18 mouse cellular contexts compared by ENCODE assay signal in the genomic region with DNA sequence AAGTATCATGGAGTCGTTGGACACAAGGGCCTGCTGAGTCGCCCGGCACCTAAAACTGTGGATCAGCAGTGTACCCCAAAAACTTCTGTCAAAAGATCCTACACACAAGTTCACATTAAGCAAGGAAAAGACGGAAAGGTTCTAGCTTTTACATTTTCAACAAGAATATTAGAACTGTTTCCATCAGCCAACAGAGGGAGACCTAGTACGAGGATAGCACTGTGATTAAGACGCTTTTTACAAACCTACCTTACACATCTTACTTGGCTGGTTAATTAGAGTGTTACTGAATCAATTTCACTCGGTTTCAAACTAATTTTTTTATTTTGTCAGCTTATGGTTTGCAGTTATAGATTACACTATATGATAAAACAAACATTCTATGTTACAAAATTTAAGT. TPM values are rescaled to one million over a fixed set of nuclear protein-coding genes. Genes with fewer than 3 reads are reported as not detected.
DNase-seq lines count a peak whose midpoint lies in the region; ATAC-seq and TF ChIP-seq lines count a peak whose summit lies in the region.
"Had no signal": no experiment of that assay in that cellular context is flagged by ENCODE, and none has a peak within 500 bp of the region (broad histone marks: within the 10 kb centered on the region; RNA-seq: fewer than 3 reads in every experiment).

No protein-coding gene starts in this region.

- peak; percentile 51; the same call in 1 of the 2 replicates for TF ChIP-seq CTCF in kidney, postnatal 0 days (IDR thresholded peaks at IDR 0.05; ENCODE audit: low read depth)
- peak; percentile 55 for TF ChIP-seq CTCF in lung, postnatal 0 days (IDR thresholded peaks at IDR 0.05)
- TF ChIP-seq CTCF in lung, adult 2 months (IDR thresholded peaks at IDR 0.05; ENCODE audit: insufficient read depth, low read length), result no peak

- no peaks in the 10 kb centered on the region for H3K27me3 ChIP-seq in heart, embryonic 12.5 days (replicated peaks)
- no peaks in the 10 kb centered on the region for H3K27me3 ChIP-seq in kidney, postnatal 0 days (ENCODE audit: insufficient read depth, low read length)
- no peaks in the 10 kb centered on the region for H3K27me3 ChIP-seq in lung, postnatal 0 days (replicated peaks; ENCODE audit: insufficient read depth, low read length)
- H3K27me3 ChIP-seq: CH12.LX; forebrain, embryonic 13.5 days had no signal

- TF ChIP-seq EP300 in lung, postnatal 0 days (IDR thresholded peaks at IDR 0.05), result no peak

- H3K36me3 ChIP-seq in heart, embryonic 12.5 days, result peaks cover 82% of the 10 kb centered on the region
- peaks cover 29% of the 10 kb centered on the region; the same call in 1 of the 2 replicates for H3K36me3 ChIP-seq in kidney, postnatal 0 days (ENCODE audit: insufficient read depth, low read length)
- peaks cover 4% of the 10 kb centered on the region; the same call in 1 of the 2 replicates for H3K36me3 ChIP-seq in lung, postnatal 0 days (ENCODE audit: insufficient read depth, low read length)

- TF ChIP-seq POLR2A in lung, adult 2 months (IDR thresholded peaks at IDR 0.05; ENCODE audit: borderline replicate concordance, extremely low read depth, low read depth, low read length), result no peak

- H3K9me3 ChIP-seq in heart, embryonic 12.5 days (replicated peaks), result no peaks in the 10 kb centered on the region
- no peaks in the 10 kb centered on the region for H3K9me3 ChIP-seq in kidney, postnatal 0 days (replicated peaks; ENCODE audit: low read length)
- no peaks in the 10 kb centered on the region for H3K9me3 ChIP-seq in lung, postnatal 0 days (ENCODE audit: low read length)
- H3K9me3 ChIP-seq: embryonic facial prominence, embryonic 10.5 days; forebrain, embryonic 13.5 days had no signal

- H3K4me2 ChIP-seq in heart, embryonic 12.5 days, result no peak overlapping the region
- H3K4me2 ChIP-seq in kidney, postnatal 0 days (ENCODE audit: low read length), result no peak overlapping the region
- no peak overlapping the region for H3K4me2 ChIP-seq in lung, postnatal 0 days (replicated peaks; ENCODE audit: low read depth, low read length)
- H3K4me2 ChIP-seq: forebrain, embryonic 13.5 days; hindbrain, embryonic 14.5 days had no signal

- no peak overlapping the region for H3K27ac ChIP-seq in heart, embryonic 12.5 days (ENCODE audit: poor library complexity, severe bottlenecking)
- no peak overlapping the region for H3K27ac ChIP-seq in kidney, postnatal 0 days
- no peak overlapping the region for H3K27ac ChIP-seq in lung, postnatal 0 days (ENCODE audit: low read length)
- H3K27ac ChIP-seq: embryonic facial prominence, embryonic 10.5 days; forebrain, embryonic 13.5 days; hindbrain, embryonic 14.5 days had no signal

- no peak overlapping the region for H3K9ac ChIP-seq in heart, embryonic 12.5 days
- no peak overlapping the region for H3K9ac ChIP-seq in kidney, postnatal 0 days (ENCODE audit: low read depth, low read length)
- no peak overlapping the region for H3K9ac ChIP-seq in lung, postnatal 0 days (replicated peaks; ENCODE audit: low read depth)
- H3K9ac ChIP-seq: forebrain, embryonic 13.5 days; hindbrain, embryonic 14.5 days had no signal

- peak; percentile 22 for DNase-seq in heart, adult 11 months
- no peak for DNase-seq in kidney, postnatal 0 days (ENCODE audit: low spot score)
- DNase-seq in kidney, adult 11 months, result no peak
- no peak for DNase-seq in lung, postnatal 0 days (ENCODE audit: low spot score)
- DNase-seq in lung, adult 2 months, result no peak
- DNase-seq in ovary, adult 18-20 months (ENCODE audit: low spot score), result no peak
- DNase-seq: adrenal gland, adult 2 months; adrenal gland, postnatal 25 days; cerebellum, adult 18-20 months; cerebellum, adult 9-11 months; cerebellum, postnatal 36 days; gastrocnemius, postnatal 10 days; heart, postnatal 10 days had no signal

- H3K4me3 ChIP-seq in heart, embryonic 12.5 days, result no peak overlapping the region
- no peak overlapping the region for H3K4me3 ChIP-seq in kidney, postnatal 0 days (replicated peaks; ENCODE audit: low read depth, low read length)
- H3K4me3 ChIP-seq in lung, postnatal 0 days (ENCODE audit: low read depth, low read length), result no peak overlapping the region
- no peak overlapping the region for H3K4me3 ChIP-seq in lung, adult 2 months (replicated peaks; ENCODE audit: extremely low read depth, low read depth, low read length)
- H3K4me3 ChIP-seq: embryonic facial prominence, embryonic 10.5 days; forebrain, embryonic 13.5 days had no signal

- no peak for ATAC-seq in heart, embryonic 12.5 days (ENCODE audit: insufficient number of reproducible peaks, low FRiP score)
- no peak for ATAC-seq in kidney, postnatal 0 days (replicated peaks; ENCODE audit: low FRiP score, low read depth)
- no peak for ATAC-seq in lung, postnatal 0 days
- ATAC-seq: forebrain, embryonic 13.5 days had no signal

- WGBS in heart, embryonic 12.5 days, result 84% methylated on average over 7 of the region's 7 CpGs
- WGBS in kidney, postnatal 0 days, result 85% methylated on average over 7 of the region's 7 CpGs
- WGBS in lung, postnatal 0 days, result 84% methylated on average over 7 of the region's 7 CpGs
- 81% methylated on average over 7 of the region's 7 CpGs for WGBS in lung, adult 2 months

- H3K4me1 ChIP-seq in heart, embryonic 12.5 days (replicated peaks), result 0 out of 2 replicates have a peak, but pooled peaks cover 3% of the 10 kb centered on the region
- H3K4me1 ChIP-seq in kidney, postnatal 0 days (replicated peaks; ENCODE audit: insufficient read depth, low read length), result no peaks in the 10 kb centered on the region
- H3K4me1 ChIP-seq in lung, postnatal 0 days (ENCODE audit: insufficient read depth, low read depth, low read length), result no peaks in the 10 kb centered on the region
- no peaks in the 10 kb centered on the region for H3K4me1 ChIP-seq in lung, adult 2 months (ENCODE audit: control insufficient read depth, insufficient read depth, low read length)
- H3K4me1 ChIP-seq: embryonic facial prominence, embryonic 10.5 days; forebrain, embryonic 13.5 days had no signal

RNA-seq across cellular contexts. Expression of a gene that starts 9.8 kb away (rescaled TPM):
- polyA plus RNA-seq in heart, embryonic 12.5 days (2016; fragmentation: Nextera tagmentation; extraction: Ambion mirVana), result 29.8 and 30.8 TPM in 2 replicates
- polyA plus RNA-seq in kidney, postnatal 0 days (2015; fragmentation: Nextera tagmentation; extraction: Ambion mirVana), result 14.8 and 19.0 TPM in 2 replicates
- polyA plus RNA-seq in lung, postnatal 0 days (2015; fragmentation: Nextera tagmentation; extraction: Ambion mirVana), result 4.3 and 5.2 TPM in 2 replicates
- 1.6 and 1.9 TPM in 2 replicates for polyA plus RNA-seq in lung, adult 2 months (2012; rRNA removed)

RNA-seq across cellular contexts. Expression of a gene that starts 47.8 kb away (rescaled TPM):
- polyA plus RNA-seq in heart, embryonic 12.5 days (2016; fragmentation: Nextera tagmentation; extraction: Ambion mirVana), result 0.86 and 1.7 TPM in 2 replicates
- polyA plus RNA-seq in kidney, postnatal 0 days (2015; fragmentation: Nextera tagmentation; extraction: Ambion mirVana), result 1.1 and 1.2 TPM in 2 replicates
- 0.08 and 0.10 TPM in 2 replicates for polyA plus RNA-seq in lung, postnatal 0 days (2015; fragmentation: Nextera tagmentation; extraction: Ambion mirVana)
- polyA plus RNA-seq in lung, adult 2 months (2012; rRNA removed), result not detected in 2 replicates
- polyA plus RNA-seq: adrenal gland, adult 2 months had no signal
